Mouse (Mus musculus) ES-E14 (cell line): Measurements from ENCODE around the gene Ptma.

Experiments used
- CHD2 ChIP-seq: IDR thresholded peaks from 2 replicates; pipeline ENCODE4 v1.6.1; 2014; ENCODE audit warnings: mild to moderate bottlenecking, low read depth, low read length, inconsistent platforms
- HCFC1 ChIP-seq: IDR thresholded peaks from 2 replicates; pipeline ENCODE4 v1.6.1; 2012; ENCODE audit warnings: low read length, inconsistent platforms, borderline replicate concordance; ENCODE audit not compliant: insufficient read depth
- MAFK ChIP-seq: IDR thresholded peaks from 2 replicates; pipeline ENCODE4 v1.6.1; 2014; ENCODE audit warnings: mild to moderate bottlenecking, low read depth, low read length, inconsistent platforms; ENCODE audit not compliant: insufficient read depth
- ZC3H11A ChIP-seq: IDR thresholded peaks from 2 replicates; pipeline ENCODE4 v1.6.1; 2012; ENCODE audit warnings: low read depth, mild to moderate bottlenecking, inconsistent platforms, low read length, borderline replicate concordance
- ZNF384 ChIP-seq: IDR thresholded peaks from 2 replicates; pipeline ENCODE4 v1.6.1; 2012; ENCODE audit warnings: low read depth, low read length, inconsistent platforms

DNA sequence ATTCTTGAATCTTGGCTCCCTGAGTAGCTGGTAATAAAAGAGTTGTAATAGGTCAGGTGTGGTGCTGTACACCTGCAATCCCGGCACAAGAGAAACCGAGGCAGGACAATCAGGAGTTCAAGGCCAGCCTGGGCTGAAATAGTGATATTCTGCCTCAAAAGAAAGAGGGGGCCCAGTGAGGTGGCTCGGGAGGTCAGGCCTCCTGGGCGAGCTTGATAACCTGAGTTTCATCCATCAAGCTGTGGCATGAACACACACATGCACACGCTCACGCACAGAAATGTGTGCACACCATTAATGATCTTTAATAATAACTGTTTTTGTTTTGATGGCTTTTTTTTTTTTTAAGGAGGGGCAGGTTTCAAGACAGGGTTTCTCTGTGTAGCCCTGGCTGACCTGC lies 46.2 kb upstream of the Ptma start:
- no peak for TF ChIP-seq HCFC1
- TF ChIP-seq ZC3H11A, result no peak
- TF ChIP-seq ZNF384, result no peak
- TF ChIP-seq MAFK, result no peak
- no peak for TF ChIP-seq CHD2
